ENCODE assay signal across 8 mouse cellular contexts in genomic region chr3:95870976-95871375, GRCm38 (mm10). TPM values are rescaled to one million over a fixed set of nuclear protein-coding genes. Genes with fewer than 3 reads are reported as not detected.
DNase-seq lines count a peak whose midpoint lies in the region; ATAC-seq and TF ChIP-seq lines count a peak whose summit lies in the region.

No protein-coding gene starts in this region.

- intact Hi-C loops in left cerebral cortex, adult 2 months (cut with DNase I) = no loop called here
- intact Hi-C loops in left cerebral cortex, postnatal 10 days (cut with DNase I) = no loop called here

- peaks cover 16% of the 10 kb centered on the region for H3K4me1 ChIP-seq in embryonic facial prominence, embryonic 13.5 days
- peaks cover 8% of the 10 kb centered on the region; the same call in 1 of the 2 replicates for H3K4me1 ChIP-seq in intestine, embryonic 16.5 days (ENCODE audit: control insufficient read depth, insufficient read depth, low read length)
- H3K4me1 ChIP-seq in neural tube, embryonic 12.5 days = peaks cover 16% of the 10 kb centered on the region

- H3K27ac ChIP-seq in left cerebral cortex, adult 2 months = peak overlapping the region; percentile 93
- peak overlapping the region; percentile 75 for H3K27ac ChIP-seq in embryonic facial prominence, embryonic 13.5 days
- H3K27ac ChIP-seq in intestine, embryonic 16.5 days (ENCODE audit: low read length) = peak overlapping the region; percentile 90
- H3K27ac ChIP-seq in neural tube, embryonic 12.5 days = no peak overlapping the region

- no peak for ATAC-seq in embryonic facial prominence, embryonic 13.5 days (ENCODE audit: insufficient number of reproducible peaks, insufficient read depth, low FRiP score, low TSS enrichment, low read depth)
- ATAC-seq in intestine, embryonic 16.5 days = peak; percentile 57
- ATAC-seq in neural tube, embryonic 12.5 days (ENCODE audit: low FRiP score, low read depth) = peak; percentile 72

- peak overlapping the region; percentile 59 for H3K4me3 ChIP-seq in left cerebral cortex, adult 2 months
- H3K4me3 ChIP-seq in embryonic facial prominence, embryonic 13.5 days = peak overlapping the region; percentile 72
- H3K4me3 ChIP-seq in intestine, embryonic 16.5 days (ENCODE audit: low read length) = peak overlapping the region; percentile 72
- H3K4me3 ChIP-seq in neural tube, embryonic 12.5 days = peak overlapping the region; percentile 64

- WGBS in embryonic facial prominence, embryonic 13.5 days = 8% methylated on average over 15 of the region's 15 CpGs
- WGBS in intestine, embryonic 16.5 days = 4% methylated on average over 15 of the region's 15 CpGs
- WGBS in neural tube, embryonic 12.5 days = 8% methylated on average over 15 of the region's 15 CpGs

- no peaks in the 10 kb centered on the region for H3K9me3 ChIP-seq in embryonic facial prominence, embryonic 13.5 days
- no peaks in the 10 kb centered on the region for H3K9me3 ChIP-seq in intestine, embryonic 16.5 days (ENCODE audit: control insufficient read depth, low read length)
- H3K9me3 ChIP-seq in neural tube, embryonic 12.5 days = no peaks in the 10 kb centered on the region

- H3K4me2 ChIP-seq in embryonic facial prominence, embryonic 13.5 days = peak overlapping the region; percentile 75
- peak overlapping the region; percentile 54 for H3K4me2 ChIP-seq in intestine, embryonic 16.5 days (ENCODE audit: low read depth, low read length)
- peak overlapping the region; percentile 78 for H3K4me2 ChIP-seq in neural tube, embryonic 12.5 days (replicated peaks)

- H3K9ac ChIP-seq in embryonic facial prominence, embryonic 13.5 days = peak overlapping the region; percentile 87
- H3K9ac ChIP-seq in intestine, embryonic 16.5 days (ENCODE audit: low read depth, low read length) = peak overlapping the region; percentile 90
- H3K9ac ChIP-seq in neural tube, embryonic 12.5 days = peak overlapping the region; percentile 78

- no peak for DNase-seq in left cerebral cortex, adult 2 months (ENCODE audit: extremely low spot score in 1 of 2, low spot score in 2 of 2)
- DNase-seq in left cerebral cortex, postnatal 10 days (ENCODE audit: extremely low spot score in 1 of 2, low spot score in 2 of 2) = no peak
- DNase-seq in adrenal gland, postnatal 36 days = no peak
- no peak for DNase-seq in layer of hippocampus, adult 18-20 months (ENCODE audit: low spot score in 2 of 2)
- DNase-seq in left cerebral cortex, adult 9 months (ENCODE audit: low spot score in 2 of 2) = no peak

- TF ChIP-seq CTCF in left cerebral cortex, adult 2 months (IDR thresholded peaks at IDR 0.05) = no peak

- no peaks in the 10 kb centered on the region for H3K27me3 ChIP-seq in embryonic facial prominence, embryonic 13.5 days
- H3K27me3 ChIP-seq in intestine, embryonic 16.5 days (replicated peaks; ENCODE audit: control insufficient read depth, insufficient read depth, low read length) = no peaks in the 10 kb centered on the region
- no peaks in the 10 kb centered on the region for H3K27me3 ChIP-seq in neural tube, embryonic 12.5 days (replicated peaks)

- peaks cover 23% of the 10 kb centered on the region for H3K36me3 ChIP-seq in embryonic facial prominence, embryonic 13.5 days
- no peaks in the 10 kb centered on the region for H3K36me3 ChIP-seq in intestine, embryonic 16.5 days (ENCODE audit: control insufficient read depth, insufficient read depth, low read length)
- peaks cover 24% of the 10 kb centered on the region for H3K36me3 ChIP-seq in neural tube, embryonic 12.5 days

RNA-seq across cellular contexts. Expression of gene Mrps21, which starts 0.3 kb away (rescaled TPM):
- total RNA-seq in left cerebral cortex, adult 2 months (2021) = 100 to 1,000 TPM; 148 to 150 TPM
- 100 to 1,000 TPM; 120 to 127 TPM for total RNA-seq in left cerebral cortex, postnatal 10 days (2021)
- 295 and 350 TPM in 2 replicates for polyA plus RNA-seq in embryonic facial prominence, embryonic 13.5 days (2015; fragmentation: Nextera tagmentation; extraction: Ambion mirVana)
- 357 and 360 TPM in 2 replicates for polyA plus RNA-seq in intestine, embryonic 16.5 days (2015; fragmentation: Nextera tagmentation; extraction: Ambion mirVana)
- 345 and 349 TPM in 2 replicates for polyA plus RNA-seq in neural tube, embryonic 12.5 days (2016; fragmentation: Nextera tagmentation; extraction: Ambion mirVana)
- 100 to 1,000 TPM; 272 to 276 TPM for total RNA-seq in adrenal gland, postnatal 36 days (2021)
- 100 to 1,000 TPM; 134 to 158 TPM for total RNA-seq in layer of hippocampus, adult 18-20 months (2021)

RNA-seq across cellular contexts. Expression of gene Ciart, which starts 11.1 kb away (rescaled TPM):
- 10 to 100 TPM; 15.9 to 23.8 TPM for total RNA-seq in left cerebral cortex, adult 2 months (2021)
- total RNA-seq in left cerebral cortex, postnatal 10 days (2021) = 10 to 100 TPM in 1 of 2 experiments, 1 to 10 TPM in 1; 9.4 to 11.4 TPM
- 7.0 and 7.8 TPM in 2 replicates for polyA plus RNA-seq in embryonic facial prominence, embryonic 13.5 days (2015; fragmentation: Nextera tagmentation; extraction: Ambion mirVana)
- polyA plus RNA-seq in intestine, embryonic 16.5 days (2015; fragmentation: Nextera tagmentation; extraction: Ambion mirVana) = 6.4 and 7.6 TPM in 2 replicates
- 4.7 and 4.8 TPM in 2 replicates for polyA plus RNA-seq in neural tube, embryonic 12.5 days (2016; fragmentation: Nextera tagmentation; extraction: Ambion mirVana)
- total RNA-seq in adrenal gland, postnatal 36 days (2021) = 1 to 10 TPM; 2.2 to 3.2 TPM
- total RNA-seq in layer of hippocampus, adult 18-20 months (2021) = 10 to 100 TPM in 1 of 2 experiments, 1 to 10 TPM in 1; 9.2 to 11.7 TPM

RNA-seq across cellular contexts. Expression of gene Prpf3, which starts 15.3 kb away (rescaled TPM):
- total RNA-seq in left cerebral cortex, adult 2 months (2021) = 10 to 100 TPM; 37.2 to 37.8 TPM
- 10 to 100 TPM; 24.4 to 27.8 TPM for total RNA-seq in left cerebral cortex, postnatal 10 days (2021)
- 52.6 and 60.9 TPM in 2 replicates for polyA plus RNA-seq in embryonic facial prominence, embryonic 13.5 days (2015; fragmentation: Nextera tagmentation; extraction: Ambion mirVana)
- 39.2 and 42.0 TPM in 2 replicates for polyA plus RNA-seq in intestine, embryonic 16.5 days (2015; fragmentation: Nextera tagmentation; extraction: Ambion mirVana)
- 49.5 and 50.8 TPM in 2 replicates for polyA plus RNA-seq in neural tube, embryonic 12.5 days (2016; fragmentation: Nextera tagmentation; extraction: Ambion mirVana)
- total RNA-seq in adrenal gland, postnatal 36 days (2021) = 10 to 100 TPM; 27.4 to 39.2 TPM
- total RNA-seq in layer of hippocampus, adult 18-20 months (2021) = 10 to 100 TPM; 33.8 to 34.4 TPM

RNA-seq across cellular contexts. Expression of gene BC028528, which starts 20.8 kb away (rescaled TPM):
- total RNA-seq in left cerebral cortex, adult 2 months (2021) = 1 to 10 TPM; 3.3 to 5.4 TPM
- 1 to 10 TPM; 8.1 to 9.1 TPM for total RNA-seq in left cerebral cortex, postnatal 10 days (2021)
- 17.9 and 18.6 TPM in 2 replicates for polyA plus RNA-seq in embryonic facial prominence, embryonic 13.5 days (2015; fragmentation: Nextera tagmentation; extraction: Ambion mirVana)
- 18.4 and 19.8 TPM in 2 replicates for polyA plus RNA-seq in intestine, embryonic 16.5 days (2015; fragmentation: Nextera tagmentation; extraction: Ambion mirVana)
- polyA plus RNA-seq in neural tube, embryonic 12.5 days (2016; fragmentation: Nextera tagmentation; extraction: Ambion mirVana) = 13.1 and 13.5 TPM in 2 replicates
- total RNA-seq in adrenal gland, postnatal 36 days (2021) = 10 to 100 TPM in 1 of 2 experiments, 1 to 10 TPM in 1; 8.4 to 11.3 TPM
- 1 to 10 TPM; 2.2 to 3.0 TPM for total RNA-seq in layer of hippocampus, adult 18-20 months (2021)

RNA-seq across cellular contexts. Expression of gene Aph1a, which starts 22.8 kb away (rescaled TPM):
- total RNA-seq in left cerebral cortex, adult 2 months (2021) = 10 to 100 TPM; 68.2 to 72.9 TPM
- 10 to 100 TPM; 88.4 to 92.6 TPM for total RNA-seq in left cerebral cortex, postnatal 10 days (2021)
- 29.6 and 32.3 TPM in 2 replicates for polyA plus RNA-seq in embryonic facial prominence, embryonic 13.5 days (2015; fragmentation: Nextera tagmentation; extraction: Ambion mirVana)
- 47.7 and 55.6 TPM in 2 replicates for polyA plus RNA-seq in intestine, embryonic 16.5 days (2015; fragmentation: Nextera tagmentation; extraction: Ambion mirVana)
- polyA plus RNA-seq in neural tube, embryonic 12.5 days (2016; fragmentation: Nextera tagmentation; extraction: Ambion mirVana) = 26.9 and 36.5 TPM in 2 replicates
- total RNA-seq in adrenal gland, postnatal 36 days (2021) = 100 to 1,000 TPM; 108 to 138 TPM
- total RNA-seq in layer of hippocampus, adult 18-20 months (2021) = 10 to 100 TPM; 61.1 to 70.2 TPM
